Mouse (Mus musculus) ovary, postnatal 36 days (tissue): ENCODE results near the gene Fryl.
"Not testable (repeated sequence)": the region's sequence is repeated elsewhere in the genome, so short reads cannot be mapped to it uniquely, and the experiment has no call there.

Experiments used
- DNase-seq: peaks from one replicate; pipeline ENCODE4 v3.0.0; 2022; ENCODE audit warnings: low spot score, mixed read lengths

Fryl gene

GRCm38 (mm10) chr5:73008230-73008629 is 248.2 kb downstream of the Fryl start:
- peak; percentile 11 for DNase-seq

- DNase-seq = no peak
These were observed 248.8 kb downstream of the Fryl start for GRCm38 (mm10) chr5:73007582-73007959.

GRCm38 (mm10) chr5:73006784-73007581 is 249.4 kb downstream of the Fryl start, which contains the start of gene Slc10a4:
Gene Slc10a4 (plus strand): TSS chr5:73006883.
- peak; percentile 15 for DNase-seq

- DNase-seq = no peak
These were observed 252.4 kb downstream of the Fryl start for GRCm38 (mm10) chr5:73004046-73004445.

- DNase-seq = not testable (repeated sequence)
These were observed 257.9 kb downstream of the Fryl start for GRCm38 (mm10) chr5:72998546-72998945.

GRCm38 (mm10) chr5:72995379-72995778 is 261.0 kb downstream of the Fryl start:
- no peak for DNase-seq

- no peak for DNase-seq
These were observed 261.5 kb downstream of the Fryl start for GRCm38 (mm10) chr5:72994928-72995327.

- no peak for DNase-seq
These were observed 262.0 kb downstream of the Fryl start for GRCm38 (mm10) chr5:72994424-72994823.

GRCm38 (mm10) chr5:72992474-72992873 is 263.9 kb downstream of the Fryl start:
- DNase-seq = no peak

GRCm38 (mm10) chr5:72989756-72990155 is 266.7 kb downstream of the Fryl start:
- DNase-seq = no peak

GRCm38 (mm10) chr5:72987786-72988185 is 268.6 kb downstream of the Fryl start:
- DNase-seq = no peak

- DNase-seq = no peak
These were observed 272.3 kb downstream of the Fryl start for GRCm38 (mm10) chr5:72984091-72984490.

GRCm38 (mm10) chr5:72976539-72976938 is 279.9 kb downstream of the Fryl start:
- no peak for DNase-seq

GRCm38 (mm10) chr5:72975996-72976395 is 280.4 kb downstream of the Fryl start:
- no peak for DNase-seq

GRCm38 (mm10) chr5:72974602-72975001 is 281.8 kb downstream of the Fryl start, which contains the start of gene Gm10135:
Gene Gm10135 (minus strand): TSS chr5:72974702.
- no peak for DNase-seq

GRCm38 (mm10) chr5:72972934-72973333 is 283.5 kb downstream of the Fryl start:
- DNase-seq = no peak

- no peak for DNase-seq
These were observed 284.0 kb downstream of the Fryl start for GRCm38 (mm10) chr5:72972435-72972834.
